Mouse (Mus musculus) adrenal gland, adult 8-10 months (tissue): ENCODE results near the gene Fbxo47. TPM values are rescaled to one million over a fixed set of nuclear protein-coding genes. Genes with fewer than 3 reads are reported as not detected.
A peak's percentile ranks its signal among the peaks of the same experiment; 100 is the strongest.

Experiments used
- DNase-seq: peaks from one replicate; pipeline ENCODE4 v3.0.0; 2022
- total RNA-seq, 4 experiments: library from RNA; stranded (reverse); gene quantifications; 2 replicates each; pipeline ENCODE4 v1.2.4; 2022

Gene Fbxo47
- total RNA-seq, 4 experiments from 2014 or later = 0.94 to 1.8 (median 1.2) TPM

- DNase-seq = no peak
These were observed 54.0 kb downstream of the Fbxo47 start for GRCm38 (mm10) chr11:97829913-97830476.

- no peak for DNase-seq
These were observed 54.6 kb downstream of the Fbxo47 start for GRCm38 (mm10) chr11:97829365-97829764.

GRCm38 (mm10) chr11:97827654-97828053 is 56.3 kb downstream of the Fbxo47 start:
- DNase-seq = no peak

GRCm38 (mm10) chr11:97826414-97826813 is 57.5 kb downstream of the Fbxo47 start:
- DNase-seq = no peak

DNA sequence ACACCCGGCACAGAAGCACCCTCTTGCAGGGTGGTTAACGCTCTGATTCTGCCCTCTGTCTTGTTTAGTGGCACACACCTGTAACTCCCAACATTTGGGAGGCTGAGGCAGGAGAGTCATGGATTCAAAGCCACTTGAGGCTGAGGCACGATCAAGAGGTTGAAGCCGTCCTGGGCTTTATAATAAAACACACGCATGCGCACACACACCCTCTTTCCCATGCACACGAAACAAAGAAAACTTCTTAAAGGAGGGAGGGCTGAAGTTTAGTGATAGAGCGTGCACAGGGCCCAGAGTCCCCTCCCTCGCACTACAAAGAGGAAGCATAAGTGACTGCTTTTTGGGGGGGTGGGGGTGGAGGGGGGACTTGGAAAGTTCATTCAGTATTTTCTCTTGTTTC is 58.0 kb downstream of the Fbxo47 start:
- DNase-seq = no peak

DNA sequence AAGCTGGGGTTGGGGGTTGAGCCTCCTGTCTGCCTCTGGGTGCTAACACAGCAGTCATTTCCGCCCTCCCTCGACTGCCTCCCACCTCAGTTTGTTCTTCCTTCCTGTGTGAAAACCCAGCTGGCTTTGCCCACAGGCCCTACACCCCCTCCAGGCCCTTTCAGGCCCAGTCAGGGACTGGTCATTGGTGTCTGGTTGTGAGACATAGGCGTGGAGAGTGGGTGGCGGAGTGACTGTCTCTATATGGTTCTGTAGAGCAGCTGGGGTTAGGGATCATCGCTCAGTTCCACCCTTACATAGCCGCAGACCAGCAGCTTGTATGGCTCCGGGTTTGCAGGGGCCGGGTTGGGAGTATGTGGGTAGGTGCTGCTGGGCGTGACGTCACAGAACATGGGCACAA is 58.7 kb downstream of the Fbxo47 start:
- DNase-seq = no peak

DNA sequence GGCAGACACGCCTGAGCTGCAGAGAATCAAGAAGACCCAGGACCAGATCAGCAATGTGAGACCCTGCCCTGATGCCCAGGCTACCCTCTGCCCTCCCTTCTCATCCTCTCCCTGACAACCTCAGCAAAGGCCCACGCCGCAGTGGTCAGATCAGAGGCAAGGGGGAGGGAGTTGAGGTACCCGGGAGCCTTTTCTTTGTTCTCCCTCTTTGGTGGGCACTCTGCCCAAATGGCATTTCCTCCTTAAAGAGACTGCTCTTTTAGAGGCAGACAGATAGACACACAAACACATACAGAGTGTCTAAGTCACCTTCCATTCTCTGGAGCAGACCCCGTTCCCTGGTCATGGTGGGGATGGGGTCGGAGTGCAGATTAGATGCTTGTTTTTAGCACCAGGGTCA is 59.1 kb downstream of the Fbxo47 start:
- no peak for DNase-seq

DNA sequence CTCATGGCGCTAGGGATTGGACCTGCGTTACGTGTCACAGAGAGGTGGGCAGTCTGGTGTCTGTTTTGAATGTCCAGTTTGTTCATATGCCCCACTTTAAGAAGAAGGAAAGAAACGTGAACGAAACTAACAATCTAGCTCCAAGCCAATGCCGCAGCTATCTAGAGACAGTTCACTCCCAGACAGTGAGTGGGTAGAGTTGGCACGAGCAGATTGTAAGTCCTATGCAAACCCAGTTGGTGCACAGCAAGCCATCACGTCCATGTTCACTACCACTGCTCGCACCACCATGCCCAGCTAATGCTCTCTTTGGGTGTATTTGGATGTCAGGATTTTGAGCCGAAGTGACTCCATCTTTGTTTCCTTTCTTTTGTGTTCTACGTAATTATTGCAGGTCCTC is 59.8 kb downstream of the Fbxo47 start:
- no peak for DNase-seq

DNA sequence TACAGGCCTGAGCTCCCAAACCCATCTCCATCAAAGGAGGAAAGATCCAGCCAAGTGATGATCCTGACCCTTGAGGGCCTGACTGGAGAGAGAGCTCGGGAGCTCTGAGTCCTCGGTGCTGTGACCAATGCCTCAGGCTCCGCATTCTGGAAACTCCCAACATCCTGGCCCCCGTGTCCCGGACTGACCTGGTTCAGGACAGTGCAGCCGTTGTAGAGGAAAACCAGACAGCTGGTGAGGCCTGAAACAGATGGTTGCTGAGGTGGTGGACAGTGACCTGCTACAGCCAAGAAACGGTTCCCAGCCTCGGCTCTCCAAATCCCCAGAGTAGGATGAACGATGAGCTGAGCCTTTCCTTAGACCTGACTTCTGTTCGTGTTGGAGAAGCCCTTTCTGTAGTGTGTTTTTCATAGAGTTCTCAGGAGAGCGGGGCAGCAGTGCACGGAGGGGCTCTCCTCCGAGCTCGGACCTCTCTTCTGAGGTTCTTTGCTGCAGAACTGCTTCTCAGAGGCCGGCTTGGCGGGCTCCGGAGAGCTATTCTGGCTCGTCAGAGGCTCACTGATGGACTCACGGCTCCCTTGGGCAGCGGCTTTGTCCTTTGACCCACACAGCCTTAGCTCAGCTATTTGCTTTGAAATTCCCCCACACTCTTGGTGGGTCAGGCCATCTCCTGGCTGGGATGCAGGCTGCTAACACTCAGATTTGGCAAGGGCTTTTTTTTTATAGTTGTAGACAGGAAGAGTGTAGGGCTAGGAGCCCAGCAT is 60.9 kb downstream of the Fbxo47 start:
- no peak for DNase-seq

DNA sequence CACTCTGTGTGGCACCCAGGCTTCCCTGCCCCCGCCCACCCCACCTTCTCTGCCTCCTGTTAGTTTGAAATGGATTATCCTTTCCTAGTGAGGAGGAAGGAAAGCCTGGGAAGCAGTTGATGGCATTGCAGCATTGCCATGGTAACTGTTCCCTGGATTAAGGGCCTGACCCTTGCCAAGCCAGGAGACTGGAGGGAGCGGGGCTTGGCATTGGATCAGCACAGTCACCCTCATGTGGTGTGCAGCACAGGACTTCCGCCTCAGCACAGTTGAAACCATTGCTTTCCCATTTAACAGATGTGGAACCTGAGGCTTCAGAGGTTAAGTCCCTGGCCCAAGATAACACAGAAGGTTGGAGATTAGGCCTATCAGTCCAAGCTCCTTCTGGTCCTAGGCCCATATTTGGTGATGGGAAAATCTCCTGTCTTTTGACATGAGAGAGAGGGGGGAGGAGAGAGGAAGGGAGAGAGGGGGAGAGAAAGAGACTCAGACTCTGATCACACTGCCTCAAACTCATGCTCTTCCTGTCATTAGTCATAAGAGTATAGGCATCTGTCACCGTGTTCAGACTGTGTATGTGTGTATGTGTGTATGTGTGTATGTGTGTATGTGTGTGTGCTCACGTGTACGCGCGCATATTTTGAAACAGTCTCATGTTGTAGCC is 62.4 kb downstream of the Fbxo47 start:
- no peak for DNase-seq

GRCm38 (mm10) chr11:97820840-97821239 is 63.1 kb downstream of the Fbxo47 start:
- peak; percentile 86 for DNase-seq

- DNase-seq = no peak
These were observed 64.0 kb downstream of the Fbxo47 start for GRCm38 (mm10) chr11:97819923-97820322.

GRCm38 (mm10) chr11:97819102-97819501 is 64.9 kb downstream of the Fbxo47 start:
- no peak for DNase-seq

DNA sequence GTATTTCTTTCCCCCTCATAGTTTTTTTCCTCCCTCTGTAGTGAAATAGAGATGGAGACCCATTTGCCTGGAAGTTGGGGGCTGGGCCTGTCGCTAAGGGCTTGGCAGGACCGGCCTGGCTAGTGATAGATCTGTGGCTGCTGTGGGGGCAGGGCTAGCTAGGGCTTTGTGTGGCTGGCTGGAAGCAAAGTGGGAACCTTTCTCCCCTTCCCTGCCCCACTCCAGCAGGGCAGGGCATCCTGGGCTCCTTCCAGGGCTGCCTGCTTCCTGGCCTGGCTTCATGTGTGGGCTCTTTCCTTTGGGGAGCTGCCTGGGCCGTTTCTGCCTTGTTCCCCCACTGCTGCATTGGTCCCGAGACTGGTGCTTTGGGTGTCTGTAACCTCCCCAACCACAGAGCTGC is 65.4 kb downstream of the Fbxo47 start:
- DNase-seq = no peak

DNA sequence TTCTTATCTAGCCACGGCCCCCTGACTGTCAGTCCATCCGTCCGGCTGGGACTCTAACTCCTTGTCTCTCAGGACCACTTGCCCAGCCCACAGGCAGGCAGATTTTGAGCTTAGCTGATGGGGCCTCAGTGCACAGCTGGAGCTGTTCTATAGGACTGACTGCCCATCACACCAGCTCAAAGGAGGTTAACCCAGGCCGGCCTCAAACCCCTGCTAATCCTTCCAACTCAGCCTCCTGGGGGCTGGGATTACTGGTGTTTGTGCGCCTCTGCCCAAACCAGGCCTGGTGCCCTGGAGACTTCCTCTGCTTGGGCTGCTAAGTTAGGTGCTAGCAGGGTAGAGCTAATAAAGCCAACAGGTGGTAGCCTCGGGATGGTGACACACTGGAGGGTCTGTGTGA is 66.0 kb downstream of the Fbxo47 start:
- DNase-seq = no peak

DNA sequence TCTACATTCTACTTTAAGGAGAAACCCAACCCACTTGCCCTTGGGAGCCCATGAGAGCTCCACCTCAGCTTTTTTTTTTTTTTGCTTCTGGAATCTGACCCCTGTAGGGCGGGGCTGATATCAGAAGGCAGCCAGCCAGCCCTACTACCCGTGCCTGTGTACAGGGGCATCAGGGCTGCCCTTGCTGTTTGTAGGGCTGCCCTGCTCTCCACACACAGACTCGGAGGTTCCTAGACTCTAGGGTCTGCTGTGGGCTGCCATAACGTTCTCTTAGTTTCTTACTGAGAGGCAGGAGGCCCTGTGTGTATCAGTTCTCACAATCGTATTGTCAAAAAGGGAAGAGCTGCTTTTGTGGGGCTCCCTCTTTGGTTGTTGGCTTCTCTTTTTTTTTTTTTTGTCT is 66.6 kb downstream of the Fbxo47 start:
- no peak for DNase-seq

GRCm38 (mm10) chr11:97816916-97817315 is 67.0 kb downstream of the Fbxo47 start:
- no peak for DNase-seq

- no peak for DNase-seq
These were observed 67.8 kb downstream of the Fbxo47 start for GRCm38 (mm10) chr11:97816176-97816575.

GRCm38 (mm10) chr11:97815736-97816135 is 68.2 kb downstream of the Fbxo47 start:
- no peak for DNase-seq

DNA sequence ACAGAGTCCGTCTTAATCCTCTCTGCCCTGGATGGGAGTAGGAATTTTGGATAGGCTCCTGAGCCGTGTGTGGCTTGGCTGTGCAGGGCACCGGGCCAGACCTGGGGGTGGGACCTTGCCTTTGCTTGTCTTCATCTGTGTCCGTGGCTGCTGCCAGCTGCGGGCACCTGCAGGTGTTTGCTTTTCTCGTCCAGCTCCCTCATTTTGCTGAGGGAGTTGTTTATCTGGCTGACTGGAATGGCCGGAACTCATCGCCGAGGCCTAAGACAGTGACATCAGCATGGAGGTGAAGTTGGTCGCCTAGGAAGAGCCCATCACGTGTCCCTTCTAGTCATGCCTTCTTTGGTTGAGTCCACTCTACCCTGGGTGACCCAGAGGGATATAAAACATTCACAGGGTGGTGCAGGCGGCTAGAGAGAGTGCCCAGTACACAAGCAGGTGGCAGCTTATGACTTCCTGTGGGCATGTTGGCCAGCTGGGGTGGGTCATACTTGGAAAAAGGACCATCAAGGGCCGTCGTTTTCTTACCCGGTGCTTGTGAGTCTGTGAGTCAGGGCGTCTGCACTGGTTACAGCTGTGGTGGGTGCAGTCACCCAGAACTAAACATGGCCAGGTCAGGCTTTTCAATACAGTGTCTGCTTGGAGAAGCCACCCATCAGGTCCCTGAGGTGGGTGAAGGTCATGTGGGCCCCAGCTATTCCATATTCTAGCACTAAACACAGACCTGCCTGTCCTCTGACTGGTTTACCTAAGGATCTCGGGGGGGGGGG is 70.0 kb downstream of the Fbxo47 start:
- DNase-seq = no peak

- DNase-seq = no peak
These were observed 70.9 kb downstream of the Fbxo47 start for GRCm38 (mm10) chr11:97813085-97813484.

DNA sequence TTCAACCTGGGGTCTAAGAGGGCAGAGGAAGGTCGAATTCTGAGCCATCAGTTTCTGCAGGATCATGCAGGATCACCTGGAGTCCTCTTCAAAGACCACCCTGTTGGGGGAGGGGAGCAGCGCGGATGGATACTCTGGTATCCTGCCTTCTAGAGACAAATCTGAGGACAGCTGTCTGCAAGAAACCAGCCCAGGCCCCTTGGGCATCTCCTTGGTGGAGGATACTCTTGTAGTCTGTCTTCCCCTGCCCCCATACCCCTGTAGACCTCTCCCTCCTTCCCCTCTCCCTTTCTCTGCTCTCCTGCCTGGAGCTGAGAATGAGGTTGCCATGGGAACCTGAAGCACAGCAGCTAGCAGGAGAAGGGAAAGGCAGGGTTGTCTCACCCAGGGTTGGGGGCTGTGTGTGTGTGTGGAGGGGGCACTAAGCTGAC is 71.4 kb downstream of the Fbxo47 start:
- DNase-seq = no peak
